Mouse (Mus musculus): ENCODE results near the gene Dip2a. TPM values are rescaled to one million over a fixed set of nuclear protein-coding genes. Genes with fewer than 3 reads are reported as not detected.
A peak's percentile ranks its signal among the peaks of the same experiment; 100 is the strongest.

The Dip2a gene
- polyA plus RNA-seq, 1 experiment from 2014 or later: 4.2 TPM

DNA sequence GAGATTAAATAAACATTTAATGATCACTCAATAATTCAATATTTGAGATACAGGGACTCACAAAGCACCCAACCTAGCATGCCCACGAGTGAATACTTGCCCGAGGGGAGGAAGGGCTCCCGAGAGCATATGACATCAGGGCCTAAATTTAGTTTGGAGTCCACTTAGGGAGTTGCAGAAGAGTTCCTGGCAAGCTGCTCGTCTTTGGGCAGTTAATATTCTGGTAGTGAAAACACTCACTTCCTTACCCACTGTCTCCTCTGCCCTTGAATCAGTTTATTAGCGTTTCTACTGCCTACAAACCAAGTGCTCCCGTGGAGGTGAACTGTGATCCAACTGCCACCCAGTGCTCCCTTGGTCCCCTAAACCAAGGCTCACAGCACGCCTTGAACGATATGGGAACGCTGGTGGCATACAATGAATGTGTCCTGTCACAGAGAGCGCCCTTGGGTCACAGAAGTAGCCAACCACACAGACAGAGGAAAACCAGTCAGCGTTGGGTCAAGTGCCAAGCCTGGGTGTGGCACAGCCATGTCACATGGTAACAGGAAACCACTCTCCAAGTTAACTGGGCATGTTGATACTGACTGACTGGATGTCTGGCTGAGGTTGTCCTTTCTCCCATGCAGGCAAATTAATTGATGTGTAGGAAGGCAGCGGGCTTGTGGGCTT, 87.2 kb downstream of the Dip2a start:
- DNase-seq (ENCODE audit: low spot score, missing footprints): no peak

DNA sequence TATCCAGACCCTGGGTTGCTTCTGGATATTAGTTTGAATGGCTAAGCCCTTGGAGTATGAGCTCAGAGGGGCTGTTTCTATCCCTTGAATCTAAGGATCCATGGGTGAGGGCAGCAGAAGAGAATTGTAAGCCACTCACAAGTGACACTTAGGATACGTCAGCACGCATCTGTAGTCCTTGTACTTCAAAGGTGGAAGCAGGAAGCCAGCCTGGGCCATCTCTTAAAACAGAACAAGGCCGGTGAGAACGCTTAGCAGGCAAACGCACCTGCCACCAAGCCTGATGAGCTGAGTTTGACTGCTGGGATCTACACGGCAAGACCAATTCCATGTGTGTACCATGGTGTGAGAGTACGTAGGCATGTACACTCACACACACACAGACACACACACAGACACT, 87.9 kb downstream of the Dip2a start:
- peaks cover 4% of the 10 kb centered on the region for H3K4me1 ChIP-seq (ENCODE audit: control insufficient read depth, insufficient read depth, low read length)
- H3K4me3 ChIP-seq (ENCODE audit: low read depth, low read length): no peak overlapping the region
- ATAC-seq (ENCODE audit: low FRiP score) (no peak), DNase-seq (ENCODE audit: low spot score, missing footprints) (no peak)
- H3K9ac ChIP-seq (ENCODE audit: low read length): no peak overlapping the region
- no peak overlapping the region for H3K4me2 ChIP-seq
- WGBS: 92% methylated on average over 7 of the region's 7 CpGs
- H3K27ac ChIP-seq (ENCODE audit: low read depth, low read length): no peak overlapping the region
- no peaks in the 10 kb centered on the region for H3K36me3 ChIP-seq (ENCODE audit: control insufficient read depth, insufficient read depth, low read length)
- H3K27me3 ChIP-seq (ENCODE audit: control insufficient read depth, insufficient read depth, low read length): no peaks in the 10 kb centered on the region
- H3K9me3 ChIP-seq (ENCODE audit: control insufficient read depth, low read length): no peaks in the 10 kb centered on the region

More for the DNA sequence above, 87.2 kb downstream of the Dip2a start:
- peaks cover 4% of the 10 kb centered on the region for H3K4me1 ChIP-seq (ENCODE audit: control insufficient read depth, insufficient read depth, low read length)
- no peaks in the 10 kb centered on the region for H3K27me3 ChIP-seq (ENCODE audit: control insufficient read depth, insufficient read depth, low read length)
- H3K9me3 ChIP-seq (ENCODE audit: control insufficient read depth, low read length): no peaks in the 10 kb centered on the region
- no peak overlapping the region for H3K27ac ChIP-seq (ENCODE audit: low read depth, low read length)
- H3K36me3 ChIP-seq (ENCODE audit: control insufficient read depth, insufficient read depth, low read length): no peaks in the 10 kb centered on the region
- H3K4me3 ChIP-seq (ENCODE audit: low read depth, low read length): no peak overlapping the region
- 93% methylated on average over 12 of the region's 12 CpGs for WGBS
- no peak for ATAC-seq (ENCODE audit: low FRiP score)
- H3K9ac ChIP-seq (ENCODE audit: low read length): no peak overlapping the region
- no peak overlapping the region for H3K4me2 ChIP-seq

DNA sequence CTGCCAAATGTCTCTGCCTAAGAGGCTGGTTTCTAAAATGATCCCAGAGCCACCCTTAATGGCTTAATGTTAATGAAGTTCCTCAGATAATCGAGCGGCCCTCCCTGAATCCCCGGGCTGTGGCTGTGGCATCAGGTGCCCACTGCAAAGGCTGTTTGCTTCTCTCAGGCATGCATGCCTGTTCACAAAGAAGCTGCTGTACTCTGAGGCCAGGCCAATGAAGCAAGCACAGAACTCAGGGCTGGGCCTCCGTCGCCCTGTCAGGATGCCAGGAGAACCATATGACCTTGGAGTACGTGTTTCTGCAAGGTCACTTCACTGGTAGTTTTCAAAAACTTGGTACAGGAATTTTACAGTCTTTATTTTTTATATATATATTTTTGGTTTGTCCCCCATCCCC, 89.5 kb downstream of the Dip2a start:
- Histone ChIP-seq H3K9ac (ENCODE audit: low read length) (no peak overlapping the region), H3K4me2 (no peak overlapping the region), H3K36me3 (ENCODE audit: control insufficient read depth, insufficient read depth, low read length) (no peaks in the 10 kb centered on the region), H3K27ac (ENCODE audit: low read depth, low read length) (no peak overlapping the region), H3K27me3 (ENCODE audit: control insufficient read depth, insufficient read depth, low read length) (no peaks in the 10 kb centered on the region), H3K4me3 (ENCODE audit: low read depth, low read length) (no peak overlapping the region), H3K9me3 (ENCODE audit: control insufficient read depth, low read length) (no peaks in the 10 kb centered on the region), H3K4me1 (ENCODE audit: control insufficient read depth, insufficient read depth, low read length) (peaks cover 4% of the 10 kb centered on the region)
- WGBS: 86% methylated on average over 6 of the region's 6 CpGs
- ATAC-seq (ENCODE audit: low FRiP score): no peak
- no peak for DNase-seq (ENCODE audit: low spot score, missing footprints)

DNA sequence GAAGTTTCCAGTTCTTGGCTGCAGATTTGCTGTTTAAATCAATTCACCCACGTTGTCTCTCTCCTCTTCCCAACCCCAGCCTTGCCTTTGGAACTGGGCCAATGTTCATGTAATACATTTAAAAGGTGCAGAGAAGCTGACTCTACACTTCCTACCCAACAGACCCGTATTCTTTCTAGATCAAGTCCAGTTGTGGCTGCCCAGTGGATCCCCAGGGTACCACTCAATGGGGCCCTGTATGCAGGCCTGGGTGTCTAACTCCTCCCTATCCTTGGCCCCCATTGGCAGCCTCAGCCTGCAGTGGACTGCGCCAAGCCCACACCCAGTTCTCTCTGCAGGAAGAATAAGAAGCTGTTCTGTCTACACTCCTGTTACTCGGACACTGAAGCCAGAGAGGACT, 91.6 kb downstream of the Dip2a start, which contains the start of gene S100b:
S100b (plus strand) TSS at position 318 of the 400 bp plus-strand sequence.
- no peaks in the 10 kb centered on the region for H3K36me3 ChIP-seq (ENCODE audit: control insufficient read depth, insufficient read depth, low read length)
- DNase-seq (ENCODE audit: low spot score, missing footprints): no peak
- ATAC-seq (ENCODE audit: low FRiP score): no peak
- no peak within 1 kb of the TSS for H3K4me2 ChIP-seq
- H3K4me3 ChIP-seq (ENCODE audit: low read depth, low read length): no peak within 1 kb of the TSS
- H3K9ac ChIP-seq (ENCODE audit: low read length): no peak within 1 kb of the TSS
- WGBS: 82% methylated on average over 4 of the region's 4 CpGs
- H3K4me1 ChIP-seq (ENCODE audit: control insufficient read depth, insufficient read depth, low read length): no peaks in the 10 kb centered on the region
- H3K9me3 ChIP-seq (ENCODE audit: control insufficient read depth, low read length): no peaks in the 10 kb centered on the region
- no peaks in the 10 kb centered on the region for H3K27me3 ChIP-seq (ENCODE audit: control insufficient read depth, insufficient read depth, low read length)
- no peak within 1 kb of the TSS for H3K27ac ChIP-seq (ENCODE audit: low read depth, low read length)

DNA sequence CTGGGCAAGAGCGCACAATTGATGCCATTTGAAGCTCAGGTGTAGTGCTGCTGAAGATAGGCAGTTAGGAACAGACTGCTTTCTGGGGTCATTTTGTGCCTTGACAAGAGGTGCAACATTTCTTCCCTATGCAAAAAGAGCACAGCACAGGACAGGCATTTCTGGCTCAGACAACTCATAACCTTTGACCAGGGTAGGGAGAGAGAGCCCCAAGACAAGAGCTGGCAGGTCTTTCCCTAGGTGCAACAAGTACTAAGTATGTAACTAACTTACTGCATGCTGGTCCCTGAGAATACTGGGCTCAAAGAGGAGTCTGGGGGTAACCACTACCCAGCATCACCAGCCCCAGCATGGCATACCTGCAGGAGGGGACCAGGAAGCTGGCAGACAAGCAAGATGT, 92.0 kb downstream of the Dip2a start:
- WGBS: 91% methylated on average over 1 of the region's 1 CpGs
- no peaks in the 10 kb centered on the region for H3K36me3 ChIP-seq (ENCODE audit: control insufficient read depth, insufficient read depth, low read length)
- H3K4me3 ChIP-seq (ENCODE audit: low read depth, low read length): no peak overlapping the region

DNA sequence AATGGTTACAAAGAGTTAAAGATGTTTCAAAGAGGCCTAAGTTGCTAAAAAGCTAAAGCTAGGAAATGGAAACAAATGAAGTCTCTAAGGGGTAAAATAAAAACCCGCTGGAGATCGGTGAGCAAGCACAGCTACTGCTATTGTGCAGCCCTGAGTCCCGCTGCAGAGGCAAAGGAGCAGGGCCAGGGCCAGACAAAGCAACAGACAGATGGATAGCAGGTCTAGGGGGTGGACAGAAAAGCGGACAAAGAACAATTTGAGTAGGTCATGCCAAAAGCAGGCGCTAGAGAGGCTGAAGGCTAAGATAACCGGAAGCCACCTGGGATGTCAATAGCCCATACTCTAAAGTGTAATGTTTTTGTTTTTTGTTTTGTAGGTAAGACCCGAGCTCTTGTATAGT, 94.2 kb downstream of the Dip2a start:
- no peak for ATAC-seq (ENCODE audit: low FRiP score)
- Histone ChIP-seq H3K36me3 (ENCODE audit: control insufficient read depth, insufficient read depth, low read length) (no peaks in the 10 kb centered on the region), H3K9me3 (ENCODE audit: control insufficient read depth, low read length) (no peaks in the 10 kb centered on the region), H3K4me1 (ENCODE audit: control insufficient read depth, insufficient read depth, low read length) (peaks cover 5% of the 10 kb centered on the region; the same call in 1 of the 2 replicates), H3K4me2 (no peak overlapping the region), H3K9ac (ENCODE audit: low read length) (no peak overlapping the region), H3K27me3 (ENCODE audit: control insufficient read depth, insufficient read depth, low read length) (no peaks in the 10 kb centered on the region), H3K27ac (ENCODE audit: low read depth, low read length) (no peak overlapping the region), H3K4me3 (ENCODE audit: low read depth, low read length) (no peak overlapping the region)
- DNase-seq (ENCODE audit: low spot score, missing footprints): no peak
- 75% methylated on average over 7 of the region's 7 CpGs for WGBS

More for the DNA sequence above, 92.0 kb downstream of the Dip2a start:
- Histone ChIP-seq H3K4me1 (ENCODE audit: control insufficient read depth, insufficient read depth, low read length) (peaks cover 2% of the 10 kb centered on the region; the same call in 1 of the 2 replicates), H3K27ac (ENCODE audit: low read depth, low read length) (no peak overlapping the region), H3K27me3 (ENCODE audit: control insufficient read depth, insufficient read depth, low read length) (no peaks in the 10 kb centered on the region), H3K9ac (ENCODE audit: low read length) (no peak overlapping the region), H3K4me2 (no peak overlapping the region), H3K9me3 (ENCODE audit: control insufficient read depth, low read length) (no peaks in the 10 kb centered on the region)
- ATAC-seq (ENCODE audit: low FRiP score): no peak
- DNase-seq (ENCODE audit: low spot score, missing footprints): no peak

DNA sequence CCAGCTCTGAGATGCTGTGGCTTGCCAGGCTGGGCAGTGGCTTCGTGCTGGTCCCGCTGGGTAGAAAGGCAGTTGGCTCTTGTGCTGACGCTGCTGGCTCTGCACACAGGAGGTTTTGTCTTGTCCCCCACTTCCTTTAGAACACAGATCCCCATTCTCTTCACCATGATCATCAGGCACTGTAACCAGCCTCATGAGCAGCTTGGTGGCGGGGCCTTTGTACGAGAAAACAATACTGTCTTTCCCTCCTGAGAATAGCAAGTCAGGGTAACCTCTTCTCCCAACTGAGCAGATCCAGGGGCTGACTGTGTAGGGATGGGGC, 96.5 kb downstream of the Dip2a start:
- Histone ChIP-seq H3K27ac (ENCODE audit: low read depth, low read length) (no peak overlapping the region), H3K4me2 (no peak overlapping the region), H3K36me3 (ENCODE audit: control insufficient read depth, insufficient read depth, low read length) (no peaks in the 10 kb centered on the region), H3K9me3 (ENCODE audit: control insufficient read depth, low read length) (no peaks in the 10 kb centered on the region), H3K4me3 (ENCODE audit: low read depth, low read length) (no peak overlapping the region), H3K9ac (ENCODE audit: low read length) (no peak overlapping the region), H3K4me1 (ENCODE audit: control insufficient read depth, insufficient read depth, low read length) (peaks cover 5% of the 10 kb centered on the region; the same call in 1 of the 2 replicates), H3K27me3 (ENCODE audit: control insufficient read depth, insufficient read depth, low read length) (no peaks in the 10 kb centered on the region)
- no peak for ATAC-seq (ENCODE audit: low FRiP score)
- DNase-seq (ENCODE audit: low spot score, missing footprints): no peak
- 82% methylated on average over 5 of the region's 5 CpGs for WGBS

DNA sequence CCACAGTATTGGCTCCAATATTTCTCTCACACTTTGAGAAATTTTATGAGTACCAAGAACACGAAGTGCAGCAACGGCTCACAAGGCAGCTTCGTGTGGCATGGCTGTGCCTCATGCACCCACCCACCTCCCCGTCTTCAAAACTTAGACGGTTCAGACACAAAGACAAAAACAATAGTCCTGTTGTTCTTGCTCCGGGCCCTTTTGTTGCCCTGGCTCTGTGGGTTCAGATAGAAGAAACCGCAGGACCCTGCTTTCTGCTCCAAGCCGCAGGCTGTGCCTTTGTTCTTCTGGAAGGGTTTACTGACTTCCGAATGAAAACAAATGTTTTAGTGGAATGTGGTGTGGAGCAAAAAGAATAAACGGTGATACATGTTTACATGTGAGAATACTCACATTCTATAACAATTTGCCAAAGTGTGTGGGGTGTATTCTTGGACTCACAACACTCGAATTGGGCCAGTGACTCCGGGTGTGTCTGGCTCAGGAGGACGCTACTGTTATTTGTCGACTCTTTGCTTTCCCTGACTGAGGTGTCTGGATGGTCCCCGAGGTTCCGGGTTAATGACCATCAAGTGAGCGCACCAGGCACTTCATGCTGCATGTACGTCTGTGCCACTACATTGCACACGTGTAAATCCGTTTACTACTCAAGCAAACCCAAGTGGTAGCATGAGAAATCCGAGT, 97.0 kb downstream of the Dip2a start:
- Histone ChIP-seq H3K36me3 (ENCODE audit: control insufficient read depth, insufficient read depth, low read length) (no peaks in the 10 kb centered on the region), H3K4me2 (no peak overlapping the region), H3K4me3 (ENCODE audit: low read depth, low read length) (no peak overlapping the region), H3K9me3 (ENCODE audit: control insufficient read depth, low read length) (no peaks in the 10 kb centered on the region), H3K9ac (ENCODE audit: low read length) (no peak overlapping the region), H3K4me1 (ENCODE audit: control insufficient read depth, insufficient read depth, low read length) (peaks cover 5% of the 10 kb centered on the region; the same call in 1 of the 2 replicates), H3K27me3 (ENCODE audit: control insufficient read depth, insufficient read depth, low read length) (no peaks in the 10 kb centered on the region), H3K27ac (ENCODE audit: low read depth, low read length) (no peak overlapping the region)
- WGBS: 38% methylated on average over 21 of the region's 21 CpGs
- peak; percentile 86 for DNase-seq (ENCODE audit: low spot score, missing footprints)
- no peak; the same call in 1 of the 2 replicates for ATAC-seq (ENCODE audit: low FRiP score)

DNA sequence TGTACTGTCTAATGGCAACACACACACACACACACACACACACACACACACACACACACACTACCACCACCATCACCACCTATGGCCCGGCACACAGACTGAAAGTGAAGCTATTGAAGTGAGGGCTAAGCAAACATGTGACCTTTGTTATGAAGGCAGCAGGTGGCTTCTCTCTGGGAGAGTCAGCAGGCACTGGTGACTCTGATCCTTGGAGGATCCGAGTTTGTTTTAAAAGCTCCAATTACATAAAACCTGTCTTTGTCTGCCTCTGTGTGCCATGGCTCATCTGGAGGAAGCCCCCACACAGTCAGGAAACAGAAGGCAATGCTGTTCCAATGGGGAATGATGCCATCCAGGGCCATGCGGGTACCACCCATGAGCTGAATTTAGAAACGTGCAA, 98.5 kb downstream of the Dip2a start:
- no peak overlapping the region for H3K9ac ChIP-seq (ENCODE audit: low read length)
- H3K27me3 ChIP-seq (ENCODE audit: control insufficient read depth, insufficient read depth, low read length): no peaks in the 10 kb centered on the region
- DNase-seq (ENCODE audit: low spot score, missing footprints) (no peak), ATAC-seq (ENCODE audit: low FRiP score) (no peak)
- H3K4me2 ChIP-seq: no peak overlapping the region
- peaks cover 5% of the 10 kb centered on the region; the same call in 1 of the 2 replicates for H3K4me1 ChIP-seq (ENCODE audit: control insufficient read depth, insufficient read depth, low read length)
- H3K36me3 ChIP-seq (ENCODE audit: control insufficient read depth, insufficient read depth, low read length): no peaks in the 10 kb centered on the region
- no peak overlapping the region for H3K4me3 ChIP-seq (ENCODE audit: low read depth, low read length)
- no peak overlapping the region for H3K27ac ChIP-seq (ENCODE audit: low read depth, low read length)
- 54% methylated on average over 4 of the region's 4 CpGs for WGBS
- H3K9me3 ChIP-seq (ENCODE audit: control insufficient read depth, low read length): no peaks in the 10 kb centered on the region
